10 mouse cellular contexts compared by ENCODE assay signal in the genomic region with DNA sequence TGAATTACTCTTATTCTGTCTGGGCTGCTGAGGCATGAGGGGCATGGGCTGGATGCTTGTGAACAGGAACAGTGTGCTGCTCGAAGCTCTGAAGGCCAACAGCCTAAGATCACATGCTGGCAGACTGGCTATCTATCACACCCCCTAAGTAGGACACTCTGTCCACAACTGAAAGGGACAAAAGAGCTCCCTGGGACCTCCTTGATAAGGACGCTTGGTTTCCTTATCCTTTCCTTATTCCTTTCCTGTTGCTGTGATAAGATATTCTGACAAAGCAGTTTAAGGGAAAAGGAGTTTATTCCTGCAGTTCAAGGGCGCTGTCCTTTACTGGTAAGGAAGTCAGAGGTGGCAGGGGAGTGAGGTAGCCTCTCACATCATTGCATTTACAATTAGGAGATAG.
"Had no signal": no experiment of that assay in that cellular context is flagged by ENCODE, and none has a peak within 500 bp of the region (broad histone marks: within the 10 kb centered on the region; RNA-seq: fewer than 3 reads in every experiment).

No protein-coding gene starts in this region.

- H3K9ac ChIP-seq: kidney, embryonic 15.5 days; limb, embryonic 13.5 days; midbrain, embryonic 15.5 days; neural tube, embryonic 12.5 days had no signal

- H3K4me2 ChIP-seq: kidney, embryonic 15.5 days; limb, embryonic 13.5 days; midbrain, embryonic 11.5 days; midbrain, embryonic 15.5 days; neural tube, embryonic 12.5 days had no signal

- H3K4me3 ChIP-seq: kidney, embryonic 15.5 days; limb, embryonic 13.5 days; midbrain, embryonic 15.5 days; neural tube, embryonic 12.5 days had no signal

- H3K27ac ChIP-seq: kidney, embryonic 15.5 days; limb, embryonic 13.5 days; midbrain, embryonic 15.5 days; neural tube, embryonic 12.5 days had no signal

- H3K9me3 ChIP-seq: kidney, embryonic 15.5 days; limb, embryonic 13.5 days; midbrain, embryonic 15.5 days; neural tube, embryonic 12.5 days had no signal

- H3K36me3 ChIP-seq: kidney, embryonic 15.5 days; limb, embryonic 13.5 days; midbrain, embryonic 15.5 days; neural tube, embryonic 12.5 days had no signal

- ATAC-seq: midbrain, embryonic 15.5 days had no signal

- DNase-seq: kidney, postnatal 14 days; left cerebral cortex, postnatal 4 days; lung, adult 2 months; thymus, adult 2 months; thymus, postnatal 25 days had no signal

- H3K4me1 ChIP-seq: kidney, embryonic 15.5 days; limb, embryonic 13.5 days; midbrain, embryonic 15.5 days; neural tube, embryonic 12.5 days had no signal

- H3K27me3 ChIP-seq: kidney, embryonic 15.5 days; limb, embryonic 13.5 days; midbrain, embryonic 15.5 days; neural tube, embryonic 12.5 days had no signal
